Mouse (Mus musculus): ENCODE results near the gene Plcd3.
A peak's percentile ranks its signal among the peaks of the same experiment; 100 is the strongest.

Gene Plcd3

GRCm38 (mm10) chr11:103066191-103067050 is 35.0 kb downstream of the Plcd3 start:
- DNase-seq (ENCODE audit: low spot score in 2 of 2), result no peak

- DNase-seq (ENCODE audit: low spot score in 2 of 2), result no peak
Observed at GRCm38 (mm10) chr11:103058499-103059085, 42.9 kb downstream of the Plcd3 start.

DNA sequence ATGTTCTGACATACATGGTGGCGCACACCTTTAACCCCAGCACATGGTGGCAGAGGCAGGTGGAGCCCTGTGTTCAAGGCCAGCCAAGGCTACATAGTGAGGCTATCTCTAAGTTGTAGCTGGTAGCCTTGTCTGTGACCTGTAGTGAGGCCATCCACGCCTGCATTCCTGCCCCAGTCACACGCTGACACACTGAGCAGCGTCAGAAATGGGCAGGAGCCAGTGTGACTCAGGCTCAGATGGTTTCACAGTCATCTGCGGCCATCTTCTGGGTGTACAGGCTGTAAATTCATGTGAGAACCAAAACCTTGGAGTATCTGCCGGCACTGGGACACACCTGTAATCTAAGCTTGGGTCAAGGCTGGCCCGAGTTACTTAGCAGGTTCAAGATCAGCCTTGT is 44.8 kb downstream of the Plcd3 start:
- DNase-seq (ENCODE audit: low spot score in 2 of 2), result no peak

DNA sequence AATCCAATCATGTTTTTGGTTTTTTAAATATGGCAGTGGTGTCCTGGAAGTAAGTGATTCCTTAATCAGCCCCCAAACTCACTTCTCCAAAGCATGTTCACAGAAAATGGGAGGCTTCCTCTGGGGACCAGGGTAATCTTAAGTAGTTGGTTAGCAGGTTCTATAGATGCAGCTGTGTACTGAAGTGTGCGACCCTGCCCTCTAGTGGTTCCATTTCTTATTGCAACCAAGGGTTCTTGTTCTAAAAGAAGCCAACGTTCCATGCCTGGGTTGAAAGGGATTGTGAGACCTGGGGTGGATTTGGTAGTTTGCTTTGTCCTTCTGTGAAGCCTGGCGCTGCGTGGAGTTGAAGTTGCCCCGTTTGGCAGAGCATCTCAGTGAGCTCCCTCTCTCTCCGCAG is 46.7 kb downstream of the Plcd3 start:
- DNase-seq (ENCODE audit: low spot score in 2 of 2), result peak; percentile 72 to 81

DNA sequence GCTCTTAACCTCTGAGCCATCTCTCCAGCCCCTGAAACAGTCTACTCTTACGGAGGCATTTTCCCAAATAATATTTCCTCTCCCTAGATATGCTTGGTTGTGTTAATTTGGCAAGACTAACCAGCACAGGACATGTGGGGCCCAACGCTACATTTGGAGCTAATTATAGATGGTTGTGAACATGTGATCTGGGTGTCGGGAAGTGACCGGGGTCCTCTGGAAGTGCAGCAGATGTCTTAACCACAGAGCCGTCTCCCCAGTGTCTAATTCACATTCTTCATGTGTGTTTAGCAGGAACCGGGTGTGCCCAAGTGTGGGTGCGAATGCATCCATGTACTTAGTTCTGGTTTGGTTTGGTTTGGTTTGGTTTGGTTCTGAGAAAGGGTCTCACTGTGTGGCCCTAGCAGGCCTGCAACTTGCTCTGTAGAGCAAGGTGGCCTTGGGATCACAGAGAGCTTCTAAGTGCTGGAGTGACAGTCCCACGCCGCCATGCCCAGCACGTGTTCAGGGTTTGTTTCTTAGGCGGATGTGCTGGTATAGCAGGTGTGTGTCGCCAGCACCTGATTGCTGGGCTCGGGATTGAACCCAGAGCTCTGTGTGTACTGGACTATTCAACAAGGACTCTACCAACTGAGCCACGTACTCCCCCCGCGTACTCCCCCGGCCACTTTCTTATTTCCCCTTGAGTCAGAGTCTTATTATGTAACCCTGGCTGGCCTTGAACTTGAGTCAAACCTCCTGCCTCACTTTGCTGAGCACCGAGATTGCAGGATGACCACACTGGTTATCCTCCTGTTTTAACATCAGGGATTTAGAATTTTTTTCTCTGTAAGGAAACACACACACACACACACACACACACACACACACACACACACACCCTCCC is 48.0 kb downstream of the Plcd3 start:
- DNase-seq (ENCODE audit: low spot score in 2 of 2), result no peak

DNA sequence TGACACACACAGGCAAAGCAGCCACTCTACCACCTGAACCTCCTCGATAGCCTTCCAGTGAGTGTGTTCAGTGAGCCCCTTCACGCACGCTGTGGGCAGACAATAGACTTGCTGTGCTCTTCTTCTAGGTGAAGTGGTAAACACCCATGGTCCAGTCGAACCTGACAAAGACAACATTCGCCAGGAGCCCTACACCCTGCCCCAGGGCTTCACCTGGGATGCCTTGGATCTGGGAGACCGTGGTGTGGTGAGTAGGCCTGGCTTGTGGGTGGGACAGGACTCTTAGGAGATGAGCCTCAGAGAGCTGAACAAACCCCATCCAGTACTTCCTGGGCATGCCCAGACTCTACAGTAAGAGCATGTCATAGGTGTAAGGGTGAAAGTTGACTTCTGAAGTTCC is 49.4 kb downstream of the Plcd3 start:
- DNase-seq (ENCODE audit: low spot score in 2 of 2), result no peak

- no peak for DNase-seq (ENCODE audit: low spot score in 2 of 2)
Observed at GRCm38 (mm10) chr11:103051249-103051691, 50.2 kb downstream of the Plcd3 start.

DNA sequence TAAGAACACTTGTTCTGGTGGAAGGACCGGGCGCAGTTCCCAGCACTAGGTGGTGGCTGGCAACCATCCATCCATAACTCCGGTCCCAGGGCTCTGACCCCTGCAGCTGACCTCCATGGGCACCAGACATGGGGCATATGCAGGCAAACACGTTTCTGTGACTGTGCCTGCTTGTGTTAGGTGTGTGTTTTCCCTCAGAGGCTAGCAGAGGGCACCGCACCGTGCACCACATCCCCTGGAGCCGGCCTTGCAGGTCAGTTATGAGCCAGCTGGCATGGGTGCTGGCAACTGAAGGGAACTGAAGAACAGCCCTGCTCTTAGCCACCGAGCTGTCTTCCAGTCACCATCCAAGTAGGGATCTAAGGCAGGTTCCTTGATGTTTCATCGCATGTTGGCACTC is 51.3 kb downstream of the Plcd3 start:
- DNase-seq (ENCODE audit: low spot score in 2 of 2), result no peak

DNA sequence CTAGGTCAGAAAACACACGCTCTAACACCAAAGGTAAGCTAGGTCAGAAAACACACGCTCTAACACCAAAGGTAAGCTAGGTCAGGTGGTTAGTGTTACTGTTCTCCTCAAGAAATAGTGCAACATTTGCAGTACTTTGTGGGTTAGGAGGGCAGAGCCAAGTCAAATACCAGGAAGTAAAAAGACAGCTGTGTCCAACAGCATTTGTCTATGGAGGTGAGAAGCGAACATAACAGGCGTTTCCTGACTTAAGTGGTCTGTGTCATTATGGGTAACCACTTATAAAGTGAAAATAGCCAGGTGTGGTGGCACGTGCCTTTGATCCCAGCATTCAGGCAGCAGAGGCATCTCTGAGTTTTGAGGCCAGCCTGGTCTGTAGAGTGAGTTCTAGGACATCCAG is 51.8 kb downstream of the Plcd3 start:
- DNase-seq (ENCODE audit: low spot score in 2 of 2), result no peak

DNA sequence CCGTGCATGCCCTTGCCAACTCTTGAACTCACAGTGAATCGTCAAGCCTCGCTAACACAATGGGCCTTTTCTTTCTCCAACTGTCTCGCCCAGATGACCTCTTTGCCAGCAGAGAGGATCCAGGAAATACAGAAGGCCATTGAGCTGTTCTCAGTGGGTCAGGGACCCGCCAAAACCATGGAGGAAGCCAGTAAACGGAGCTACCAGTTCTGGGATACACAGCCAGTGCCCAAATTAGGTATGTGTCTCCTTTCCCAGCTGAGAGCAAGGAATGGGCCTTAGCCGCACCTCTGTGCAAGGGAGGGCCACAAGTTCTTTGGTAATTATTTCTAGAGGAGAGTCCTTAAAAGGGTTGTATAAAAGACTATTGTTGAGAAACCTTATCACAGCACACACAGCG is 55.2 kb downstream of the Plcd3 start:
- DNase-seq (ENCODE audit: low spot score in 2 of 2), result no peak

GRCm38 (mm10) chr11:103043982-103044381 is 57.5 kb downstream of the Plcd3 start:
- no peak for DNase-seq (ENCODE audit: low spot score in 2 of 2)

GRCm38 (mm10) chr11:103042828-103043227 is 58.6 kb downstream of the Plcd3 start:
- no peak for DNase-seq (ENCODE audit: low spot score in 2 of 2)

DNA sequence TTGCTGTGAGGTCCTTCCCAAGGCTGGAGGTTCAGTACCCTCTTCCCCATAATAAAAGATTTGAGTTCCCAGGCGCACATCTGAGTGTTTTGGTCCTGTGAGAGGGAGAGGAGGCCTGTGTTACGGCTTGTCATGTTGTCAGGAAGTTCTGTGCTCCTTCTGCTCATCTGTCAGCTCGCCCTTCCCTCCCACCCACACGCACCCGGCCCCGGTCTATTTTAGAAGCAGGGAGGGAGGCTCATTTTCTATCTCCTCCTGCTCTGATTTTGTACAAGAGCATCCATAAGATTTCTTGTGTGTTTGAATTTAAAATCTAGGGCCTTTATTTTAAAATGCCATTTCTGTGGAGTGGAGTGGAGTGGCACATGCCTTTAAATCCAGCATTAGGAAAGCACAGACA is 63.4 kb downstream of the Plcd3 start:
- no peak for DNase-seq (ENCODE audit: low spot score in 2 of 2)

- DNase-seq (ENCODE audit: low spot score in 2 of 2), result no peak
Observed at GRCm38 (mm10) chr11:103036881-103037465, 64.5 kb downstream of the Plcd3 start.

DNA sequence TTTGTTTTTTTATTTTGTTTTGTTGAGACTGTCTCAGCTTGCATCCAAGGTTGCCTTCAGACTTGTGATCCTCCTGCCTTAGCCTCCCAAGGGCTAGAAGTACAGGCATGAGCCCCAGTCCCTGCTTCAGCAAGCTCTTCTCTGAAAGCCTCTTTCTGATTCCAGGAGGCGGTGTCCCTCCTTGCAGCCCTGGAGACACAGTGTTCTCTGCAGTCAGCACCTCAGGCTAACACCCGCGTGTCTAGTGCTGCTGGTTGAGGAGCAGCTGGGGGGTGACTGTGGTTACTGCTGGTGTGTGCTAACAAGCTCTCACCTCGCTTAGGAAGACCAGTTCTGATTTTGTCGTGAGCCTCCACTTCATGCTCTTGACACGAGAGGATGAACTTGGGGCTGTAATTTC is 66.5 kb downstream of the Plcd3 start:
- no peak for DNase-seq (ENCODE audit: low spot score in 2 of 2)

DNA sequence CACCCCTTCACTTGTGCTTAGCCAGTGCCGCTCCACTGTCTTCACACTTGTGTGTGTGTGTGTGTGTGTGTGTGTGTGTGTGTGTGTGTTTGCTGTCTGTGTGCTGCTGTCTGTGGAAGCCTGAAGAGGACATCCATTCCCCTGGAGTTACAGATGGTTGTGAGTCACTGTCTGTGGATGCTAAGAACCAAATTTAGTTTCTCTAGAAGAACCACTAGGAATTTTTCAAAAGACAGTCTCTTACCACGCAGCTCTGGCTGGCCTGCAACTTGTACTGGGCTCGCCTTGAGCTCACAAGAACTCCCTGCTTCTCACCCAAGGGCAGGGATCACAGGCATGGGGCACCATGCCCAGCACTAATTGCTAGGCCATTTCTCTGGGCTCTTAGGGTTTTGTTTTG is 68.4 kb downstream of the Plcd3 start:
- DNase-seq (ENCODE audit: low spot score in 2 of 2), result no peak

DNA sequence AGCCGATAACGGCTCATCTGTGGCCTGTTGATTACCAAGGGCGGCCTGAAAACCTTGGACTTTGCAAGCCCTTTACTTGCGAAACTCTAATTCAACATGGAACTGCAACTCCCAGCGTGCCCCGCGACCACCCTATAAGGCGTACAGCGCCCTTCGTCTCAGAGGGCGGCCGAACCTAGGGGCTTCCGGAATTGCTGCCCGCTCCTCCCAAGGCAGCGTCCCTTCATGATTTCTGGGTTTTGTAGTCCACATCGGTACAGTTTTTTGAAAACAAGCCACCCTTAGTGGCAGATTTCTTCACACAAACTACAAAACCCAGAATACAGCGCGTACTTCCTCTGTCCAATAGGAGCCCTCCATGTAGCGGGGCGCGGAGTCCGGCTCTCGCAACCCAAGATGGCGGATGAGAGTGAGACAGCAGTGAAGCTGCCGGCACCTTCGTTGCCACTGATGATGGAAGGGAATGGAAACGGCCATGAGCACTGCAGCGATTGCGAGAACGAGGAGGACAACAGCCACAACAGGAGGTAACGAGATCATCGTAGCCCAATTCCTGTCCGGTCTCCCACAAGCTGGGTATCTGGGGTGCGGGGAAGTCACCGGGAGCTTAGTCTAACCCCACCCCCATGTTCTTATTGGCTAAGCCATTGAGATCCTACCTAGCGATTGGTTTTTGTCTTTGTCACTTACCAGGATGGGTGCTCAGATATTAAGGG is 73.1 kb downstream of the Plcd3 start, which contains the start of the genes Nmt1 and Dcakd:
TSS of gene Nmt1 (plus strand) at position 15 of the 716 bp plus-strand sequence.
TSS of gene Dcakd (minus strand) at position 158 of the 716 bp plus-strand sequence.
- DNase-seq (ENCODE audit: low spot score in 2 of 2), result peak; percentile 83 to 90

DNA sequence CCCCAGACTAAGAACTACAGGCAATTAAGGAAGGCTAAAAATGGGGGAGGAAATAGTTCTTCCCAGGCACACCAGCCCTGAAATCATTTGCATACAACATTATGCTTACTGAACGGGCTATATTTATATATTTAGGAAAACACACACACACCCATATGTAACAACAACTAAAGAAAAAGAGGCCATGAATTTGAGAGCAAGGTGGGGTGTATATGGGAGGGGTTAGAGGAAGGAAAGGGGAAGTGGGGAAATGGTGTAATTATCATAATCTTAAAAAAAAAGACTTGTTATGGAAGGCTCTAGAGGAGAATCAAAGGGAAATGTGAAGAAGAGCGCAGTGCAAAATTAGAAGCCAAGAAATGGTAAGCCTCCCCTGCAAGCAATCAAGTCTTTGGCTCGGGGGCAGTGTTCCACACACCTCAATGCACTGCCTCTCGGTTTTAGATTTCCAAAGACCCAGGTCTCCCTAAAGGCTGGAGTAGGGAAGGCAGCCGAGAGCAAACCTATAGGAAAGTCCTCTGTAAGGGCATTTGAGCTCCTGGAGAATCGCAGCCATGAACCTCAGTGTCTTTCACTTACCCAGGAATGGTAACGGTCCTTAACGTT is 73.8 kb downstream of the Plcd3 start:
- DNase-seq (ENCODE audit: low spot score in 2 of 2), result no peak

GRCm38 (mm10) chr11:103026901-103027300 is 74.6 kb downstream of the Plcd3 start:
- no peak for DNase-seq (ENCODE audit: low spot score in 2 of 2)

- DNase-seq (ENCODE audit: low spot score in 2 of 2), result no peak
Observed at GRCm38 (mm10) chr11:103023974-103024373, 77.5 kb downstream of the Plcd3 start.
